Mouse (Mus musculus) heart, embryonic 12.5 days (tissue): ENCODE measurements around the gene Tmx4. TPM values are rescaled to one million over a fixed set of nuclear protein-coding genes. Genes with fewer than 3 reads are reported as not detected.
A peak's percentile ranks its signal among the peaks of the same experiment; 100 is the strongest.
"Not testable (repeated sequence)": the region's sequence is repeated elsewhere in the genome, so short reads cannot be mapped to it uniquely, and the experiment has no call there.

Experiments
- ATAC-seq: fragments of 200-750 bp; cut with Nextera tagmentation; 2 replicates; pipeline ENCODE4 v1.8.0; 2017; ENCODE audit warnings: moderate TSS enrichment, moderate library complexity; ENCODE audit not compliant: insufficient number of reproducible peaks, low FRiP score
- H3K27ac ChIP-seq: fragments of 300-500 bp; sonication (generic); 2 replicates; pipeline ENCODE4 v1.5.1; 2016; ENCODE audit warnings: mild to moderate bottlenecking, moderate library complexity; ENCODE audit not compliant: poor library complexity, severe bottlenecking
- H3K27me3 ChIP-seq: fragments of 300-500 bp; sonication (generic); replicated peaks from 2 replicates; pipeline ENCODE4 v1.6.1; 2016; ENCODE audit warnings: mild to moderate bottlenecking, moderate library complexity
- H3K36me3 ChIP-seq: fragments of 300-500 bp; sonication (generic); 2 replicates; pipeline ENCODE4 v1.6.1; 2016; ENCODE audit warnings: mild to moderate bottlenecking, moderate library complexity
- H3K4me1 ChIP-seq: fragments of 300-500 bp; sonication (generic); replicated peaks from 2 replicates; pipeline ENCODE4 v1.6.1; 2016; ENCODE audit warnings: mild to moderate bottlenecking
- H3K4me2 ChIP-seq: fragments of 300-500 bp; sonication (generic); 2 replicates; pipeline ENCODE4 v1.6.1; 2016; ENCODE audit warnings: mild to moderate bottlenecking, moderate library complexity
- H3K4me3 ChIP-seq: fragments of 300-500 bp; sonication (generic); 2 replicates; pipeline ENCODE4 v1.5.1; 2016; ENCODE audit warnings: mild to moderate bottlenecking
- H3K9ac ChIP-seq: fragments of 300-500 bp; sonication (generic); 2 replicates; pipeline ENCODE4 v1.6.1; 2016; ENCODE audit warnings: mild to moderate bottlenecking, moderate library complexity
- H3K9me3 ChIP-seq: fragments of 300-500 bp; sonication (generic); replicated peaks from 2 replicates; pipeline ENCODE4 v1.6.1; 2016; ENCODE audit warnings: mild to moderate bottlenecking, moderate library complexity
- WGBS: fragments of 180-500 bp; shearing (Covaris S2); methylation state at CpG from one replicate; pipeline ENCODE4 v1.1.7; 2016; 5-methylcytosine and 5-hydroxymethylcytosine counted together
- polyA plus RNA-seq: library from polyadenylated mRNA; unstranded; fragments of >200 nt; fragmentation: Nextera tagmentation; extraction: Ambion mirVana; gene quantifications from 2 replicates; pipeline ENCODE4 v1.2.1, GENCODE M21; 2016

The Tmx4 gene
- polyA plus RNA-seq, 1 experiment from 2014 or later = 55.3 TPM

DNA sequence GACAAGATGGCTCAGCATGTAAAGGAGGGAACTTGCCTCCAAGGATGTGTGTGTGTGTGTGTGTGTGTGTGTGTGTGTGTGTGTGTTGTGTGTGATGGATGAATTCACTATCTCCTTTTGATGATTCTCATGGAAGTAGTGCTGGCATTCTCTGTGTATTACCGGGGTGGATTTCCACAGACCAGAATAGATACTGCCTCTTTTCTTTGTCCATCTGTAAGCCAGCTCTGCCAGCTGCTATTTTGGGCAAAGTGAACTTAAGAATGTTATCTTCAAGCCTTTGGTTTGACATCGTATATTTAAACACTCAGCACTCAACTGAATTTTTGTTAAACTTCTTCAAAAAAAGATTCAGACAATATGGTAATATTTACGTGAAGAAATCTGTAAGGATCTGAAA lies 5.1 kb upstream of the Tmx4 start:
- Histone ChIP-seq H3K27me3 (no peaks in the 10 kb centered on the region), H3K27ac (no peak overlapping the region), H3K9me3 (peaks cover 2% of the 10 kb centered on the region; the same call in 1 of the 2 replicates), H3K9ac (no peak overlapping the region), H3K4me2 (no peak overlapping the region), H3K36me3 (no peaks in the 10 kb centered on the region), H3K4me3 (no peak overlapping the region), H3K4me1 (peaks cover 20% of the 10 kb centered on the region)
- ATAC-seq = no peak
- 29% methylated on average over 3 of the region's 3 CpGs for WGBS

DNA sequence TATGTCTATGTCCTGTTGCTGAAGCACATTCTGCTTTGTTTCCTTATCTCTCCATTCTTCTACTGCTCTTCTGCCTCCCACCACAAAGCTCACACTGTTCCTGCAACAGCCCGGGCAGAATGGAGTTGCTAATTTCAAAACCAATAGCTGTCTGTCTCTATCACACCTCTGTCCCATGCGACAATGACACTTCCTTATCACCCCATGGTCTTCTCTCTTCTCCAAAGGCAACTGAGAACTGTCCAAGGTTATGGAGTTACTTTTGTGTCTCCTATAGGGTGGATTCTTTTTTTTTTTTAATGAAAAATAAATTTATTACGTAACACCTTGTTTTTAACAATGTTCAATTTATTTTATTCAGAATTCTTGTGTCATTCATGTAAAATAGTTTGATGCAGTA lies 1.8 kb upstream of the Tmx4 start:
- H3K36me3 ChIP-seq = no peaks in the 10 kb centered on the region
- no peaks in the 10 kb centered on the region for H3K27me3 ChIP-seq
- 39% methylated on average over 3 of the region's 3 CpGs for WGBS
- peaks cover 23% of the 10 kb centered on the region for H3K4me1 ChIP-seq
- H3K9ac ChIP-seq = no peak overlapping the region
- peaks cover 2% of the 10 kb centered on the region; the same call in 1 of the 2 replicates for H3K9me3 ChIP-seq
- no peak for ATAC-seq
- H3K4me2 ChIP-seq = no peak overlapping the region
- H3K4me3 ChIP-seq = no peak overlapping the region
- no peak overlapping the region for H3K27ac ChIP-seq

DNA sequence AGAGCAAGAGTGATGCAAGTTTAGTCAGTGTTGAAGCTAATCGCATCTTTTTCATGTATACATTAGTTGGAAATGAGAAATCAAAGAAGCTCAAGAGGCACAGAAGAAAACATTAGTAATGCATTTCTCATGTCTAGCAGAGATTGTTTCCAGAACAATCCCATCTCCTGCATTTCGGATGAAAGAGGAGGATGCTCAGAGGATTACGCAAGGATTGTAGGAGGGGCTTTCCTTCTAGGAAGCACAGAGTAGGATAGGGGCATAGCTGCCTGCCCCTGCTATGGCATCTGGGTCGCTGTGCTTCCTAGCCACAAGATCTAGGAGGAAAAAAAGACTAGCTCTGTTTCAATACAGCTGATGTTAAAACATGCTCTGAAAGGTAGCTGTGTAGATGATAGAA lies 1.2 kb upstream of the Tmx4 start:
- ATAC-seq = no peak
- Histone ChIP-seq H3K9me3 (peaks cover 2% of the 10 kb centered on the region; the same call in 1 of the 2 replicates), H3K4me2 (no peak overlapping the region), H3K4me3 (no peak overlapping the region), H3K27ac (no peak overlapping the region), H3K9ac (no peak overlapping the region), H3K27me3 (no peaks in the 10 kb centered on the region), H3K4me1 (peaks cover 23% of the 10 kb centered on the region), H3K36me3 (no peaks in the 10 kb centered on the region)
- WGBS = 43% methylated on average over 4 of the region's 4 CpGs

DNA sequence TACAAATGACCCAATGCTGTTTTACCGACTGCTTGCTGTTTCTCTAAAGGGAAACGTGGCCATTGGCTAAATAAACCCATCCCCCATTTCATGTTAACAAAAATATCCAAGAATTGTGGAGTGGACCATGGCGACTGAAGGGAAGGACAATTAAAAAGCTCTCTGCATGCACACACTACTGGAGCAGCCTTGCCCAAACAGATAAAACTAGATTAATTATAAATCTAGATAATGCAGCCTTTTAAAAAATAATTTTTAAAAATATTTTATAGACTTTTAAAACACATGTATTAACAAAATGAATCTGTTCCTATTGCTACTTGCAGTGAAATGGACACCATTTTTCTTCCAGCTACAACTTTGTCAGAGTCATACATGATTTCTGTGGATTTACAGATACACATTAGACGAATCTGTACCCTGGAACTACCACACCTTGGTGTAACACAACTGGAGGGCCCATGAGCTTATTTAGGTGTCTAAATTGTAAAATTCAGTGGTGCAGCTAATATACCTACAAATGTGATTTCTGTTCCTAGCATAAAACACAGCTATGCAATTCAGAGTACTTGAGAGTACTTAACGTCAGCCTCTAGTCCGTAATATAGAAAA lies 462 bp upstream of the Tmx4 start:
- Histone ChIP-seq H3K9ac (no peak overlapping the region), H3K4me2 (peak overlapping the region; percentile 78), H3K27ac (peak overlapping the region; percentile 99; the same call in 1 of the 2 replicates), H3K9me3 (no peaks in the 10 kb centered on the region), H3K27me3 (no peaks in the 10 kb centered on the region), H3K4me1 (peaks cover 23% of the 10 kb centered on the region), H3K36me3 (no peaks in the 10 kb centered on the region), H3K4me3 (peak overlapping the region; percentile 88; the same call in 1 of the 2 replicates)
- ATAC-seq = no peak
- WGBS = 34% methylated on average over 6 of the region's 6 CpGs

DNA sequence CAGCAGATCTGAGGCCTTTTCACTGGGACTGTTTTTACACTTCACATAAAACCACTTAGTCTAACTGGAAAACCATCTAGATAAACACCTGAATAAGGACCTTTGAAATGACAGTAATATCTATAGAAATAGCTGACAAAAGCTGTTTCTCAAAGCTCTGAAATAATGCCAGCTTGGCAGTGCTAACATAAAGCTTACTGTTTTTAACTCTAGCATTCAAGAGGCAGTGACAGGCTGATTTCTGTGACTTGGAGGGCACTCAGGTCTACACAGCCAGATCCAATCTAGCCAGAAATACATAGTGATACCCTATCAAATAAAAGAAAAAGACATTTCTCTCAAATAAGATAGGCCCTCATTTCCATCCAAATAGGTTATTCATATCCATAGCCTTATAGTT lies 1.6 kb downstream of the Tmx4 start:
- Histone ChIP-seq H3K27ac (no peak overlapping the region), H3K4me3 (no peak overlapping the region), H3K9ac (no peak overlapping the region)

DNA sequence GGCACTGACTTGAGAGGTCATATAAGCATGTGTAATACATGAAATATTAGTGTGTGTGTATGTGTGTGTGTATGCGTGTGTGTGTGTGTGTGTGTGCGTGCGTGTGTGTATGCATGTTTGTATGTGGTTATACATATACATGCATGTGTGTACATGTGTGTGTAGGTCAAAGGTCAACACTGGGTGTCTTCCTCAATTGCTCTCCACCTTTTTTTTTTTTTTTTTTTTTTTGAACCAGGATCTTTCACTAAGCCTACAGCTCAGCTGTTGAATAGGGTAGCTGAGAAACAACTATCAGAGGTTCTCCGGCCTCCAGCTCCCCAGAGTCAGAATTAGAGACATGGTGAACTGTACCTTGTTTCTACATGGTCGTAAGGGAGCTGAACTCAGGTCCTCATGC lies 2.6 kb downstream of the Tmx4 start:
- peaks cover 16% of the 10 kb centered on the region for H3K4me1 ChIP-seq
- H3K27me3 ChIP-seq = no peaks in the 10 kb centered on the region
- no peak overlapping the region for H3K4me2 ChIP-seq
- no peak overlapping the region for H3K27ac ChIP-seq
- H3K4me3 ChIP-seq = no peak overlapping the region
- H3K9me3 ChIP-seq = no peaks in the 10 kb centered on the region
- ATAC-seq = no peak
- 89% methylated on average over 5 of the region's 5 CpGs for WGBS
- H3K36me3 ChIP-seq = peaks cover 4% of the 10 kb centered on the region
- H3K9ac ChIP-seq = no peak overlapping the region

More for the DNA sequence above, 1.6 kb downstream of the Tmx4 start:
- peaks cover 16% of the 10 kb centered on the region for H3K4me1 ChIP-seq
- no peaks in the 10 kb centered on the region for H3K9me3 ChIP-seq
- ATAC-seq = no peak
- peaks cover 4% of the 10 kb centered on the region for H3K36me3 ChIP-seq
- no peaks in the 10 kb centered on the region for H3K27me3 ChIP-seq
- peak overlapping the region; percentile 45 for H3K4me2 ChIP-seq

DNA sequence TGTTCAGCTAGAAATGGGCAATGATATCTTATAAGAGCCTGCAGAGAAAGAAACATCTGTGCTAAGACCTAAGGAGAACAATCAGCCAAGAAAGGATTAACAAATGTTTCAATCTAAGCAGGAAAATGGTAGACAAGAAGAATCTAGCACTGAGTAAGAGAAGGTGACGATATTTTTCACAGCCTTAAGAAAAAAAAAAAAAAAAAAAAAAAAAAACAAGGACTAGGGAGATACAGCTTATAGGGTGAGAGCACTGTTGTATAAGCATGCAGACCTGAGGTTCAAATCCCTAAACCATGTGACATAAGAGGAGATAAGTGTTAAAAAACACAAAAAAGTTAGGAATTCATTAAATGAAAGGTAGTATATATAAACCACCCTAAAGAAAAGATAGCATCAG lies 3.5 kb downstream of the Tmx4 start:
- no peak for ATAC-seq
- H3K4me2 ChIP-seq = no peak overlapping the region
- peaks cover 9% of the 10 kb centered on the region for H3K4me1 ChIP-seq
- no peak overlapping the region for H3K9ac ChIP-seq
- H3K27me3 ChIP-seq = no peaks in the 10 kb centered on the region
- no peak overlapping the region for H3K27ac ChIP-seq
- no peak overlapping the region for H3K4me3 ChIP-seq
- H3K9me3 ChIP-seq = no peaks in the 10 kb centered on the region
- WGBS = 68% methylated on average over 1 of the region's 1 CpGs
- peaks cover 4% of the 10 kb centered on the region for H3K36me3 ChIP-seq

DNA sequence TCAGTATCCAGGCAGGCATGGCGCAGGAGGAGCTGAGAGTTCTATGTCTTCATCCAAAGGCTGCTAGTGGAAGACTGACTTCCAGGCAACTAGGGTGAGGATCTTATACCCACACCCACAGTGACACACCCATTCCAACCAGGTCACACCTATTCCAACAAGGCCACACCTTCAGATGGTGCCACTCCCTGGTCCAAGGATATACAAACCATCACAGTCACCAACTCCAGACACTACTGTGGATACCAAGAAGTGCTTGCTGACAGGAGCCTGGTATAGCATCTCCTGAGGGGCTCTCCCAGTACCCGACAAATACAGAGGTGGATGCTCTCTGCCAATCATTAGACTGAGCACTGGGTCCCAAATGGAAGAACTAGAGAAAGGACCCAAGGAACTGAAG lies 15.4 kb downstream of the Tmx4 start:
- not testable (repeated sequence) for H3K27me3 ChIP-seq, H3K9ac ChIP-seq, ATAC-seq, H3K4me1 ChIP-seq, H3K4me3 ChIP-seq, H3K4me2 ChIP-seq, H3K9me3 ChIP-seq, H3K27ac ChIP-seq
- WGBS = 84% methylated on average over 2 of the region's 2 CpGs
- H3K36me3 ChIP-seq = peaks cover 12% of the 10 kb centered on the region

DNA sequence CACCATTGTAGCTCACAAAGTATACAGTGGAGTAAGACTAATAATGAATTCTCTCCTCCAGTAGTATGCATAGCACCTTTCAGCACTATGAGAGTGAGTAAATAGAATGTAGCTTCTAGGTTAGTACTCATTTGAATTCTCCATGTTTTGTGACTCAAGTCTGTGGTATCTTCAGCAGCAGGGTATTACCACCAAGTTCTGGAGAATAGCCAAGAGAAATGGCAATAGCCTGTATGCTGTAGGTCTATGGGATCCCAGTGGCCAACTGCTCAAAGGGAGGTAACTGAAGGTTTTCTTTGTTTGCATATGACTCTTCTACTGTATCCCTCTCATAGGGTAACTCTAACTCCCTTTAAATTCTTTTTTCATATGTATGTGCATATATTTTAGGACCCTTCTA lies 39.0 kb downstream of the Tmx4 start:
- peaks cover 16% of the 10 kb centered on the region for H3K36me3 ChIP-seq
- no peaks in the 10 kb centered on the region for H3K27me3 ChIP-seq
- H3K4me3 ChIP-seq = no peak overlapping the region
- no peak overlapping the region for H3K27ac ChIP-seq
- peaks cover 5% of the 10 kb centered on the region; the same call in 1 of the 2 replicates for H3K9me3 ChIP-seq
- no peak overlapping the region for H3K4me2 ChIP-seq
- H3K9ac ChIP-seq = no peak overlapping the region
- no peak for ATAC-seq
- H3K4me1 ChIP-seq = no peaks in the 10 kb centered on the region; the same call in 1 of the 2 replicates

DNA sequence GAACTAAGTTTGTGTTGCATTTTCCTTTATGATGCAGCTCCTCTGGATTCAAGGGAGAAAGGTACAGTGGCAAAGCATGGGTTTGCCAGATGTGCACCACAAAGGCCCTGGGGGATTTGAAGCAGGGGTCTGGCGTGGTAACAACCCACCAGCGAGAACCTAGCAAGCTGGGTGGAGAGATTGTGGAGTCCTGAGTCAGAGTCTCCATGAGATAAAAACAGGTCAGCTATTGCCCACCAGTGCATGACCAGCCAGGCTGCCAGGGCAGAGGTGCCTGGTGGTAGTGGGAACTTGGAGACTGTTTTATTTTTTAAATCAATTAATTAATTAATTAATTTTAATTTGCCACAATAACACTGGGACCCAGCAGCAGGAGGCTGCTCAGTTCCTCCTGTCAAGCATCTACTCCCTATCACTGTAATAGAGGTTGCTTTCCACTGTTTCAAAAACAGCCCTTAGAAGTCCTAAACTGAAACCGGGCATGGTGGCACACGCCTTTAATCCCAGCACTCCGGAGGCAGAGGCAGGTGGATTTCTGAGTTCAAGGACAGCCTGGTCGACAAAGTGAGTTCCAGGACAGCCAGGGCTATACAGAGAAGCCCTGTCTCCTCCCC lies 52.8 kb downstream of the Tmx4 start:
- Histone ChIP-seq H3K4me3 (no peak overlapping the region), H3K9ac (no peak overlapping the region), H3K4me2 (no peak overlapping the region), H3K36me3 (peaks cover 8% of the 10 kb centered on the region), H3K9me3 (0 out of 2 replicates have a peak, but pooled peaks cover 6% of the 10 kb centered on the region), H3K27ac (no peak overlapping the region), H3K4me1 (no peaks in the 10 kb centered on the region), H3K27me3 (no peaks in the 10 kb centered on the region)
- 88% methylated on average over 6 of the region's 6 CpGs for WGBS
- ATAC-seq = no peak

DNA sequence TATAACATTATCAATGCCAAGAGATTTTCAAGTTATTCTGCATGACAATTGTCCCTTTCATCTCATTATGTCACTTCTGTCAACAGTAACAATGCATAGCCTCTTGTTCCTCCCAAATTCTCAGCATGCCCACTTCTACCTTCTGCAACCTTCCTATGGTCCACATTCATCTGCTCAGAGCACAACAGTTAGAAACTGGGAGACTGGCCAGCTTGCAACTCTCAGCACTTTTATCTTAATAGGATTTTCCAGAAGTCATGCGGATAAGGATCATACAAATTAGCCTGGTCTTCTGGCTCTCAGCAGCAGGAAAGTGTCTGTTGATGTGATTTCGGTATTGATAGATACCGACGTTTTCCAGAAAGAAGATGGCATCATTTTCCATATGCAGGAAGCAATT lies 58.7 kb downstream of the Tmx4 start:
- H3K4me3 ChIP-seq = no peak overlapping the region
- H3K4me2 ChIP-seq = no peak overlapping the region
- H3K9me3 ChIP-seq = 0 out of 2 replicates have a peak, but pooled peaks cover 4% of the 10 kb centered on the region
- H3K27me3 ChIP-seq = no peaks in the 10 kb centered on the region
- WGBS = 40% methylated on average over 4 of the region's 4 CpGs
- H3K27ac ChIP-seq = no peak overlapping the region
- ATAC-seq = no peak
- no peaks in the 10 kb centered on the region for H3K4me1 ChIP-seq
- H3K9ac ChIP-seq = no peak overlapping the region
- no peaks in the 10 kb centered on the region for H3K36me3 ChIP-seq

DNA sequence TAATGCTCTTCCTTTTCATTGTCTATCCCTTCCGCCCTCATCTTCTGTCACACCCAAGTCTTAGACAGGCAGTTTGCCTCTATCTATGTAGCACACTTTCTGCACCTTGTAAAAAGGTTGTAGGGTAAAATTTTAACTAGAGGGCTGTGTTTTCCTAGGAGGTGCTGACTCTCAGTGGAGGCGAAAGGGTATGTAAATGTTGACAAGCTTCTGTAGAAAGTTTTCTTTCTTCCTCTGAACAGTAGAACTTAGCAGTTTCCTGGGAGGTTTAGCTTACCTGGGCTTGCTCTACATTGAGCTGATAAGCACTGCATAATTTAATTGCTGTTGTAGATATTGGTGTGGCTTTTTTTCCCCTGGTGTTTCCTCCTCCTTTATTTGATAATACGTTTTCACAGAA lies 84.5 kb downstream of the Tmx4 start:
- ATAC-seq = no peak
- Histone ChIP-seq H3K27me3 (no peaks in the 10 kb centered on the region), H3K27ac (no peak overlapping the region), H3K4me1 (no peaks in the 10 kb centered on the region), H3K4me3 (no peak overlapping the region), H3K36me3 (no peaks in the 10 kb centered on the region), H3K9ac (no peak overlapping the region), H3K4me2 (no peak overlapping the region), H3K9me3 (peaks cover 18% of the 10 kb centered on the region; the same call in 1 of the 2 replicates)
- 76% methylated on average over 3 of the region's 3 CpGs for WGBS
